Mouse (Mus musculus) midbrain, embryonic 16.5 days (tissue): ENCODE data around the gene Olfr24. TPM values are rescaled to one million over a fixed set of nuclear protein-coding genes. Genes with fewer than 3 reads are reported as not detected.
"Not testable (repeated sequence)": the region's sequence is repeated elsewhere in the genome, so short reads cannot be mapped to it uniquely, and the experiment has no call there.

ENCODE experiments used
- ATAC-seq: fragments of 200-750 bp; cut with Nextera tagmentation; 2 replicates; pipeline ENCODE4 v1.8.0; 2017; ENCODE audit warnings: moderate TSS enrichment
- H3K27ac ChIP-seq: fragments of 300-500 bp; sonication (generic); 2 replicates; pipeline ENCODE4 v1.5.1; 2014; ENCODE audit warnings: mild to moderate bottlenecking, low read length, mixed read lengths
- H3K27me3 ChIP-seq: fragments of 300-500 bp; sonication (generic); 2 replicates; pipeline ENCODE4 v1.6.1; 2014; ENCODE audit warnings: low read depth, low read length, mixed read lengths; ENCODE audit not compliant: control insufficient read depth, insufficient read depth
- H3K36me3 ChIP-seq: fragments of 300-500 bp; sonication (generic); 2 replicates; pipeline ENCODE4 v1.6.1; 2014; ENCODE audit warnings: mild to moderate bottlenecking, low read length, moderate library complexity, mixed read lengths; ENCODE audit not compliant: control insufficient read depth, insufficient read depth
- H3K4me1 ChIP-seq: fragments of 300-500 bp; sonication (generic); 2 replicates; pipeline ENCODE4 v1.6.1; 2014; ENCODE audit warnings: mild to moderate bottlenecking, low read length, mixed read lengths; ENCODE audit not compliant: control insufficient read depth, insufficient read depth
- H3K4me2 ChIP-seq: fragments of 300-500 bp; sonication (generic); 2 replicates; pipeline ENCODE4 v1.6.1; 2014; ENCODE audit warnings: mild to moderate bottlenecking, low read length, mixed read lengths
- H3K4me3 ChIP-seq: fragments of 300-500 bp; sonication (generic); 2 replicates; pipeline ENCODE4 v1.5.1; 2014; ENCODE audit warnings: low read depth, mild to moderate bottlenecking, low read length, moderate library complexity, mixed read lengths
- H3K9ac ChIP-seq: fragments of 300-500 bp; sonication (generic); 2 replicates; pipeline ENCODE4 v1.6.1; 2014; ENCODE audit warnings: low read depth, low read length, mixed read lengths
- H3K9me3 ChIP-seq: fragments of 300-500 bp; sonication (generic); replicated peaks from 2 replicates; pipeline ENCODE4 v1.6.1; 2014; ENCODE audit warnings: mild to moderate bottlenecking, low read length, mixed read lengths; ENCODE audit not compliant: control insufficient read depth, poor library complexity, severe bottlenecking
- WGBS: fragments of 180-500 bp; shearing (Covaris S2); extraction: QIAGEN DNeasy Blood & Tissue Kit; methylation state at CpG from one replicate; pipeline ENCODE4 v1.1.7; 2014; 5-methylcytosine and 5-hydroxymethylcytosine counted together
- polyA plus RNA-seq: library from polyadenylated mRNA; unstranded; fragments of >200 nt; fragmentation: Nextera tagmentation; extraction: Ambion mirVana; gene quantifications from 2 replicates; pipeline ENCODE4 v1.2.1, GENCODE M21; 2015

The Olfr24 gene
- polyA plus RNA-seq = not detected in 2 replicates

GRCm38 (mm10) chr9:18763896-18764295, at the start of gene Olfr24:
Gene Olfr24, minus strand, starts transcription at chr9:18763996.
- Histone ChIP-seq H3K27me3 (no peaks in the 10 kb centered on the region), H3K4me3 (no peak within 1 kb of the TSS), H3K27ac (no peak within 1 kb of the TSS), H3K9ac (no peak within 1 kb of the TSS), H3K4me1 (no peaks in the 10 kb centered on the region), H3K4me2 (no peak within 1 kb of the TSS), H3K9me3 (no peaks in the 10 kb centered on the region), H3K36me3 (no peaks in the 10 kb centered on the region)
- ATAC-seq = no peak

- H3K4me2 ChIP-seq = no peak overlapping the region
- H3K9me3 ChIP-seq = no peaks in the 10 kb centered on the region
- no peaks in the 10 kb centered on the region for H3K36me3 ChIP-seq
- no peak overlapping the region for H3K9ac ChIP-seq
- no peak for ATAC-seq
- no peak overlapping the region for H3K27ac ChIP-seq
- no peaks in the 10 kb centered on the region for H3K27me3 ChIP-seq
- H3K4me1 ChIP-seq = no peaks in the 10 kb centered on the region
- no peak overlapping the region for H3K4me3 ChIP-seq
- WGBS = 61% methylated on average over 7 of the region's 7 CpGs
Observed at GRCm38 (mm10) chr9:18785316-18785715, 21.5 kb upstream of the Olfr24 start.

GRCm38 (mm10) chr9:18779476-18779875, 15.7 kb upstream of the Olfr24 start:
- H3K4me2 ChIP-seq = peak overlapping the region; percentile 19
- 72% methylated on average over 24 of the region's 24 CpGs for WGBS

GRCm38 (mm10) chr9:18778981-18779380, 15.2 kb upstream of the Olfr24 start:
- Histone ChIP-seq H3K4me2 (no peak overlapping the region), H3K36me3 (no peaks in the 10 kb centered on the region), H3K4me3 (no peak overlapping the region), H3K27me3 (no peaks in the 10 kb centered on the region), H3K9ac (no peak overlapping the region), H3K27ac (no peak overlapping the region), H3K9me3 (no peaks in the 10 kb centered on the region), H3K4me1 (no peaks in the 10 kb centered on the region)
- 82% methylated on average over 1 of the region's 1 CpGs for WGBS
- no peak for ATAC-seq

More at GRCm38 (mm10) chr9:18779476-18779875, 15.7 kb upstream of the Olfr24 start:
- Histone ChIP-seq H3K9ac (no peak overlapping the region), H3K27ac (no peak overlapping the region), H3K27me3 (no peaks in the 10 kb centered on the region), H3K4me1 (no peaks in the 10 kb centered on the region), H3K9me3 (no peaks in the 10 kb centered on the region), H3K4me3 (no peak overlapping the region), H3K36me3 (no peaks in the 10 kb centered on the region)
- ATAC-seq = peak; percentile 71

- 73% methylated on average over 1 of the region's 1 CpGs for WGBS
Observed at GRCm38 (mm10) chr9:18755595-18755994, 8.2 kb downstream of the Olfr24 start.

GRCm38 (mm10) chr9:18744639-18745038, 19.2 kb downstream of the Olfr24 start:
- no peaks in the 10 kb centered on the region for H3K9me3 ChIP-seq
- H3K36me3 ChIP-seq = no peaks in the 10 kb centered on the region
- H3K4me2 ChIP-seq = no peak overlapping the region
- H3K9ac ChIP-seq = no peak overlapping the region
- no peaks in the 10 kb centered on the region for H3K4me1 ChIP-seq
- peak; percentile 60 for ATAC-seq
- no peak overlapping the region for H3K4me3 ChIP-seq
- 23% methylated on average over 5 of the region's 5 CpGs for WGBS
- no peaks in the 10 kb centered on the region for H3K27me3 ChIP-seq
- H3K27ac ChIP-seq = no peak overlapping the region

More at GRCm38 (mm10) chr9:18755595-18755994, 8.2 kb downstream of the Olfr24 start:
- no peak for ATAC-seq
- Histone ChIP-seq H3K27me3 (no peaks in the 10 kb centered on the region), H3K27ac (no peak overlapping the region), H3K36me3 (no peaks in the 10 kb centered on the region), H3K9ac (no peak overlapping the region), H3K4me1 (no peaks in the 10 kb centered on the region), H3K4me2 (no peak overlapping the region), H3K9me3 (no peaks in the 10 kb centered on the region), H3K4me3 (no peak overlapping the region)

GRCm38 (mm10) chr9:18734177-18734576, 29.6 kb downstream of the Olfr24 start:
- H3K4me3 ChIP-seq, H3K9me3 ChIP-seq, H3K27ac ChIP-seq, H3K4me2 ChIP-seq, ATAC-seq, H3K9ac ChIP-seq, H3K27me3 ChIP-seq, H3K4me1 ChIP-seq, H3K36me3 ChIP-seq: not testable (repeated sequence)
- WGBS = 67% methylated on average over 2 of the region's 2 CpGs

GRCm38 (mm10) chr9:18722712-18723099, 41.1 kb downstream of the Olfr24 start:
- H3K27ac ChIP-seq = no peak overlapping the region
- no peak overlapping the region for H3K4me3 ChIP-seq
- H3K9ac ChIP-seq = no peak overlapping the region
- H3K4me2 ChIP-seq = no peak overlapping the region
- ATAC-seq = no peak
- H3K4me1 ChIP-seq = peaks cover 3% of the 10 kb centered on the region; the same call in 1 of the 2 replicates
- no peaks in the 10 kb centered on the region for H3K36me3 ChIP-seq
- 29% methylated on average over 4 of the region's 4 CpGs for WGBS
- H3K9me3 ChIP-seq = no peaks in the 10 kb centered on the region
- no peaks in the 10 kb centered on the region for H3K27me3 ChIP-seq

GRCm38 (mm10) chr9:18721931-18722711, 41.7 kb downstream of the Olfr24 start:
- 19% methylated on average over 6 of the region's 6 CpGs for WGBS
- H3K9me3 ChIP-seq = no peaks in the 10 kb centered on the region
- no peaks in the 10 kb centered on the region for H3K27me3 ChIP-seq
- ATAC-seq = peak; percentile 67
- H3K4me1 ChIP-seq = peaks cover 3% of the 10 kb centered on the region; the same call in 1 of the 2 replicates
- no peak overlapping the region for H3K9ac ChIP-seq
- H3K36me3 ChIP-seq = no peaks in the 10 kb centered on the region
- H3K4me3 ChIP-seq = no peak overlapping the region
- no peak overlapping the region for H3K4me2 ChIP-seq
- H3K27ac ChIP-seq = no peak overlapping the region
